Mouse (Mus musculus): ENCODE measurements around the gene Fam221b.

Fam221b gene

GRCm38 (mm10) chr4:43668782-43669427, at the start of gene Fam221b, which contains the start of gene Tmem8b:
Fam221b (minus strand) TSS chr4:43669145.
Tmem8b (plus strand) TSS chr4:43668971.
- peak; percentile 94 for DNase-seq

GRCm38 (mm10) chr4:43713652-43714219, 44.8 kb upstream of the Fam221b start:
- no peak for DNase-seq

- DNase-seq: peak; percentile 91
Observed at GRCm38 (mm10) chr4:43711821-43712220, 42.9 kb upstream of the Fam221b start.

- DNase-seq: peak; percentile 82
Observed at GRCm38 (mm10) chr4:43709869-43710268, 40.9 kb upstream of the Fam221b start, which contains the start of gene Olfr71. Olfr71 (minus strand) TSS chr4:43710255.

- DNase-seq: no peak
Observed at GRCm38 (mm10) chr4:43705991-43706390, 37.0 kb upstream of the Fam221b start.

- peak; percentile 29 for DNase-seq
Observed at GRCm38 (mm10) chr4:43703851-43704250, 34.9 kb upstream of the Fam221b start.

GRCm38 (mm10) chr4:43703439-43703838, 34.5 kb upstream of the Fam221b start:
- no peak for DNase-seq

- DNase-seq: no peak
Observed at GRCm38 (mm10) chr4:43700707-43701106, 31.8 kb upstream of the Fam221b start, which contains the start of gene Olfr70. Olfr70 (minus strand) TSS chr4:43700807.

- DNase-seq: no peak
Observed at GRCm38 (mm10) chr4:43696561-43696960, 27.6 kb upstream of the Fam221b start.

GRCm38 (mm10) chr4:43695249-43695671, 26.3 kb upstream of the Fam221b start:
- DNase-seq: peak; percentile 83

GRCm38 (mm10) chr4:43694439-43695248, 25.7 kb upstream of the Fam221b start:
- DNase-seq: no peak

- DNase-seq: peak; percentile 71
Observed at GRCm38 (mm10) chr4:43693806-43694241, 24.9 kb upstream of the Fam221b start.

GRCm38 (mm10) chr4:43691026-43691425, 22.1 kb upstream of the Fam221b start:
- DNase-seq: no peak

GRCm38 (mm10) chr4:43690021-43690420, 21.1 kb upstream of the Fam221b start:
- no peak for DNase-seq

- DNase-seq: peak; percentile 43
Observed at GRCm38 (mm10) chr4:43679416-43680043, 10.6 kb upstream of the Fam221b start.

GRCm38 (mm10) chr4:43678541-43678940, 9.6 kb upstream of the Fam221b start:
- no peak for DNase-seq

- no peak for DNase-seq
Observed at GRCm38 (mm10) chr4:43675608-43676007, 6.7 kb upstream of the Fam221b start.

GRCm38 (mm10) chr4:43674974-43675373, 6.0 kb upstream of the Fam221b start:
- DNase-seq: no peak

GRCm38 (mm10) chr4:43673703-43674102, 4.8 kb upstream of the Fam221b start:
- DNase-seq: peak; percentile 31

- peak; percentile 96 for DNase-seq
Observed at GRCm38 (mm10) chr4:43672070-43672469, 3.1 kb upstream of the Fam221b start.

- DNase-seq: peak; percentile 82
Observed at GRCm38 (mm10) chr4:43669428-43669794, 466 bp upstream of the Fam221b start.

- peak; percentile 41 for DNase-seq
Observed at GRCm38 (mm10) chr4:43666412-43666811, 2.5 kb downstream of the Fam221b start.

- no peak for DNase-seq
Observed at GRCm38 (mm10) chr4:43657146-43657545, 11.8 kb downstream of the Fam221b start.
